Mouse (Mus musculus): ENCODE measurements at regions not wholly inside any gene's neighbourhood (a gene's known extent, or its start where the extent isn't known, plus 50 kb on each side); places are given as distances from the start of the nearest gene placed in this dataset.

- TF ChIP-seq CTCF (IDR thresholded peaks at IDR 0.05; ENCODE audit: insufficient read depth, low read length) = no peak
- TF ChIP-seq POLR2A (IDR thresholded peaks at IDR 0.05; ENCODE audit: borderline replicate concordance, extremely low read depth, low read depth, low read length) = no peak
Measured at GRCm38 (mm10) chr10:96881660-96882059, 264.9 kb downstream of the Btg1 start.

Data from lung, adult 2 months (tissue).